Mouse (Mus musculus) liver, embryonic 11.5 days (tissue): Measurements from ENCODE around the gene 6430571L13Rik. TPM values are rescaled to one million over a fixed set of nuclear protein-coding genes. Genes with fewer than 3 reads are reported as not detected.

Experiments
- ATAC-seq: fragments of 200-750 bp; cut with Nextera tagmentation; replicated peaks from 2 replicates; pipeline ENCODE4 v1.8.0; 2017; ENCODE audit warnings: moderate number of reproducible peaks, mild to moderate bottlenecking, moderate TSS enrichment, moderate library complexity; ENCODE audit not compliant: low FRiP score
- DNase-seq: peaks from one replicate; pipeline ENCODE4 v3.0.0-alpha.2; 2017; ENCODE audit warnings: low spot score
- H3K27ac ChIP-seq: fragments of 300-500 bp; sonication (generic); 2 replicates; pipeline ENCODE4 v1.5.1; 2014; ENCODE audit warnings: mild to moderate bottlenecking, low read depth, low read length, control low read depth
- H3K27me3 ChIP-seq: fragments of 300-500 bp; sonication (generic); replicated peaks from 2 replicates; pipeline ENCODE4 v1.6.1; 2014; ENCODE audit warnings: low read length, mixed read lengths; ENCODE audit not compliant: control insufficient read depth, insufficient read depth
- H3K36me3 ChIP-seq: fragments of 300-500 bp; sonication (generic); 2 replicates; pipeline ENCODE4 v1.6.1; 2014; ENCODE audit warnings: mild to moderate bottlenecking, low read length, moderate library complexity, mixed read lengths; ENCODE audit not compliant: control insufficient read depth, insufficient read depth
- H3K4me1 ChIP-seq: fragments of 300-500 bp; sonication (generic); replicated peaks from 2 replicates; pipeline ENCODE4 v1.6.1; 2014; ENCODE audit warnings: low read length, mixed read lengths; ENCODE audit not compliant: control insufficient read depth, insufficient read depth
- H3K4me2 ChIP-seq: fragments of 300-500 bp; sonication (generic); 2 replicates; pipeline ENCODE4 v1.6.1; 2014; ENCODE audit warnings: mild to moderate bottlenecking, control low read depth, moderate library complexity
- H3K4me3 ChIP-seq: fragments of 300-500 bp; sonication (generic); 2 replicates; pipeline ENCODE4 v1.5.1; 2014; ENCODE audit warnings: low read depth, low read length, control low read depth
- H3K9ac ChIP-seq: fragments of 300-500 bp; sonication (generic); 2 replicates; pipeline ENCODE4 v1.6.1; 2014; ENCODE audit warnings: low read depth, low read length, control low read depth
- H3K9me3 ChIP-seq: fragments of 300-500 bp; sonication (generic); 2 replicates; pipeline ENCODE4 v1.6.1; 2016; ENCODE audit warnings: low read length, inconsistent platforms, mixed read lengths; ENCODE audit not compliant: control insufficient read depth
- WGBS: fragments of 180-500 bp; shearing (Covaris S2); extraction: QIAGEN DNeasy Blood & Tissue Kit; methylation state at CpG from one replicate; pipeline ENCODE4 v1.1.7; 2014; 5-methylcytosine and 5-hydroxymethylcytosine counted together
- polyA plus RNA-seq: library from polyadenylated mRNA; unstranded; fragments of >200 nt; fragmentation: Nextera tagmentation; extraction: Ambion mirVana; gene quantifications from 2 replicates; pipeline ENCODE4 v1.2.1, GENCODE M21; 2014

Gene 6430571L13Rik
- polyA plus RNA-seq, 1 experiment from 2014 or later = 0.05 TPM

GRCm38 (mm10) chr9:107340911-107341645, 676 bp downstream of the 6430571L13Rik start:
- no peak for DNase-seq
- no peaks in the 10 kb centered on the region for H3K36me3 ChIP-seq
- no peak overlapping the region for H3K27ac ChIP-seq
- no peaks in the 10 kb centered on the region for H3K9me3 ChIP-seq
- H3K4me2 ChIP-seq = peak overlapping the region; percentile 97
- ATAC-seq = no peak
- H3K9ac ChIP-seq = peak overlapping the region; percentile 59
- H3K27me3 ChIP-seq = peaks cover 10% of the 10 kb centered on the region
- WGBS = 54% methylated on average over 12 of the region's 12 CpGs
- H3K4me3 ChIP-seq = peak overlapping the region; percentile 62
- H3K4me1 ChIP-seq = peaks cover 11% of the 10 kb centered on the region

- Histone ChIP-seq H3K9me3 (no peaks in the 10 kb centered on the region), H3K4me3 (no peak overlapping the region), H3K4me1 (peaks cover 11% of the 10 kb centered on the region), H3K27me3 (peaks cover 10% of the 10 kb centered on the region), H3K36me3 (no peaks in the 10 kb centered on the region), H3K9ac (no peak overlapping the region), H3K27ac (no peak overlapping the region), H3K4me2 (no peak overlapping the region)
- DNase-seq = no peak
- 81% methylated on average over 11 of the region's 11 CpGs for WGBS
- no peak for ATAC-seq
Observed at GRCm38 (mm10) chr9:107342201-107342709, 1.9 kb downstream of the 6430571L13Rik start.

- H3K9ac ChIP-seq = no peak overlapping the region
- no peak overlapping the region for H3K27ac ChIP-seq
- peaks cover 10% of the 10 kb centered on the region for H3K27me3 ChIP-seq
- peaks cover 9% of the 10 kb centered on the region for H3K4me1 ChIP-seq
- no peak for ATAC-seq
- H3K4me2 ChIP-seq = no peak overlapping the region
- no peak for DNase-seq
- 66% methylated on average over 8 of the region's 8 CpGs for WGBS
- H3K4me3 ChIP-seq = no peak overlapping the region
- no peaks in the 10 kb centered on the region for H3K9me3 ChIP-seq
- H3K36me3 ChIP-seq = no peaks in the 10 kb centered on the region
Observed at GRCm38 (mm10) chr9:107343146-107343943, 2.9 kb downstream of the 6430571L13Rik start.

GRCm38 (mm10) chr9:107344027-107344426, 3.6 kb downstream of the 6430571L13Rik start:
- Histone ChIP-seq H3K9ac (no peak overlapping the region), H3K27me3 (peaks cover 13% of the 10 kb centered on the region), H3K4me2 (no peak overlapping the region), H3K36me3 (no peaks in the 10 kb centered on the region), H3K4me3 (no peak overlapping the region), H3K9me3 (no peaks in the 10 kb centered on the region), H3K4me1 (peaks cover 3% of the 10 kb centered on the region; the same call in 1 of the 2 replicates), H3K27ac (no peak overlapping the region)
- DNase-seq (no peak), ATAC-seq (no peak)
- whole genome bisulfite sequencing = 61% methylated on average over 6 of the region's 6 CpGs

GRCm38 (mm10) chr9:107346081-107346480, 5.7 kb downstream of the 6430571L13Rik start:
- no peaks in the 10 kb centered on the region for H3K36me3 ChIP-seq
- ATAC-seq (no peak), DNase-seq (no peak)
- H3K9ac ChIP-seq = no peak overlapping the region
- WGBS = 79% methylated on average over 8 of the region's 8 CpGs
- H3K4me1 ChIP-seq = 0 out of 2 replicates have a peak, but pooled peaks cover under 1% of the 10 kb centered on the region
- H3K4me2 ChIP-seq = no peak overlapping the region
- H3K9me3 ChIP-seq = no peaks in the 10 kb centered on the region
- H3K27ac ChIP-seq = no peak overlapping the region
- peaks cover 11% of the 10 kb centered on the region for H3K27me3 ChIP-seq
- no peak overlapping the region for H3K4me3 ChIP-seq

- Histone ChIP-seq H3K27ac (no peak overlapping the region), H3K9ac (no peak overlapping the region), H3K4me1 (no peaks in the 10 kb centered on the region), H3K4me2 (no peak overlapping the region), H3K27me3 (peaks cover 15% of the 10 kb centered on the region), H3K4me3 (no peak overlapping the region), H3K9me3 (no peaks in the 10 kb centered on the region), H3K36me3 (no peaks in the 10 kb centered on the region)
- 63% methylated on average over 9 of the region's 9 CpGs for WGBS
- DNase-seq (no peak), ATAC-seq (no peak)
Observed at GRCm38 (mm10) chr9:107347586-107348183, 7.3 kb downstream of the 6430571L13Rik start.

GRCm38 (mm10) chr9:107349321-107349720, 8.9 kb downstream of the 6430571L13Rik start:
- Histone ChIP-seq H3K4me3 (no peak overlapping the region), H3K4me2 (no peak overlapping the region), H3K27me3 (peaks cover 10% of the 10 kb centered on the region), H3K9me3 (no peaks in the 10 kb centered on the region), H3K27ac (no peak overlapping the region), H3K4me1 (no peaks in the 10 kb centered on the region), H3K9ac (no peak overlapping the region), H3K36me3 (no peaks in the 10 kb centered on the region)
- ATAC-seq (no peak), DNase-seq (no peak)
- 52% methylated on average over 7 of the region's 7 CpGs for WGBS

GRCm38 (mm10) chr9:107354826-107355225, 14.4 kb downstream of the 6430571L13Rik start:
- H3K9ac ChIP-seq = no peak overlapping the region
- no peak for ATAC-seq
- WGBS = 72% methylated on average over 1 of the region's 1 CpGs
- no peaks in the 10 kb centered on the region for H3K36me3 ChIP-seq
- H3K27me3 ChIP-seq = peaks cover 12% of the 10 kb centered on the region
- no peak for DNase-seq
- H3K4me1 ChIP-seq = no peaks in the 10 kb centered on the region; the same call in 1 of the 2 replicates
- no peaks in the 10 kb centered on the region for H3K9me3 ChIP-seq
- no peak overlapping the region for H3K4me3 ChIP-seq
- no peak overlapping the region for H3K27ac ChIP-seq
- H3K4me2 ChIP-seq = no peak overlapping the region
